Mouse (Mus musculus): Measurements from ENCODE around the gene Slc25a19. TPM values are rescaled to one million over a fixed set of nuclear protein-coding genes. Genes with fewer than 3 reads are reported as not detected.
A peak's percentile ranks its signal among the peaks of the same experiment; 100 is the strongest.

Slc25a19 gene
- polyA plus RNA-seq, 1 experiment from 2014 or later: 23.8 TPM

GRCm38 (mm10) chr11:115629734-115630531 lies 1.8 kb upstream of the Slc25a19 start:
- 88% methylated on average over 13 of the region's 13 CpGs for whole genome bisulfite sequencing
- no peak overlapping the region for H3K4me2 ChIP-seq (replicated peaks)
- no peak overlapping the region for H3K27ac ChIP-seq
- H3K36me3 ChIP-seq: 0 out of 2 replicates have a peak, but pooled peaks cover 3% of the 10 kb centered on the region
- H3K9me3 ChIP-seq: no peaks in the 10 kb centered on the region
- peaks cover 12% of the 10 kb centered on the region; the same call in 1 of the 2 replicates for H3K4me1 ChIP-seq
- H3K27me3 ChIP-seq: no peaks in the 10 kb centered on the region
- H3K9ac ChIP-seq: no peak overlapping the region
- H3K4me3 ChIP-seq: no peak overlapping the region
- no peak for ATAC-seq (ENCODE audit: insufficient number of reproducible peaks, insufficient read depth, low FRiP score, low TSS enrichment)

GRCm38 (mm10) chr11:115628465-115629101 lies 488 bp upstream of the Slc25a19 start:
- 54% methylated on average over 13 of the region's 13 CpGs for WGBS
- H3K36me3 ChIP-seq: 0 out of 2 replicates have a peak, but pooled peaks cover 5% of the 10 kb centered on the region
- H3K4me3 ChIP-seq: peak overlapping the region; percentile 74
- no peaks in the 10 kb centered on the region for H3K27me3 ChIP-seq
- 0 out of 2 replicates have a peak, but pooled peaks have one; percentile 17 for ATAC-seq (ENCODE audit: insufficient number of reproducible peaks, insufficient read depth, low FRiP score, low TSS enrichment)
- peak overlapping the region; percentile 32; the same call in 1 of the 2 replicates for H3K9ac ChIP-seq
- H3K4me1 ChIP-seq: peaks cover 9% of the 10 kb centered on the region; the same call in 1 of the 2 replicates
- no peak overlapping the region for H3K27ac ChIP-seq
- no peaks in the 10 kb centered on the region for H3K9me3 ChIP-seq
- peak overlapping the region; percentile 45 for H3K4me2 ChIP-seq (replicated peaks)

GRCm38 (mm10) chr11:115626824-115627616 lies 1.1 kb downstream of the Slc25a19 start:
- Histone ChIP-seq H3K4me1 (peaks cover 9% of the 10 kb centered on the region; the same call in 1 of the 2 replicates), H3K9me3 (no peaks in the 10 kb centered on the region), H3K4me3 (peak overlapping the region; percentile 74), H3K36me3 (peaks cover 19% of the 10 kb centered on the region), H3K9ac (peak overlapping the region; percentile 74; the same call in 1 of the 2 replicates), H3K4me2 (replicated peaks) (peak overlapping the region; percentile 92), H3K27ac (no peak overlapping the region), H3K27me3 (no peaks in the 10 kb centered on the region)
- WGBS: 51% methylated on average over 11 of the region's 11 CpGs
- ATAC-seq (ENCODE audit: insufficient number of reproducible peaks, insufficient read depth, low FRiP score, low TSS enrichment): no peak

- no peak overlapping the region for H3K4me3 ChIP-seq
- H3K36me3 ChIP-seq: peaks cover 30% of the 10 kb centered on the region
- no peak for ATAC-seq (ENCODE audit: insufficient number of reproducible peaks, insufficient read depth, low FRiP score, low TSS enrichment)
- H3K9ac ChIP-seq: no peak overlapping the region
- WGBS: 81% methylated on average over 9 of the region's 9 CpGs
- peaks cover 9% of the 10 kb centered on the region; the same call in 1 of the 2 replicates for H3K4me1 ChIP-seq
- H3K9me3 ChIP-seq: no peaks in the 10 kb centered on the region
- no peak overlapping the region for H3K4me2 ChIP-seq (replicated peaks)
- no peaks in the 10 kb centered on the region for H3K27me3 ChIP-seq
- no peak overlapping the region for H3K27ac ChIP-seq
These were observed 2.2 kb downstream of the Slc25a19 start for GRCm38 (mm10) chr11:115625877-115626276.

GRCm38 (mm10) chr11:115623487-115624070 lies 4.5 kb downstream of the Slc25a19 start:
- H3K4me3 ChIP-seq: no peak overlapping the region
- H3K4me2 ChIP-seq (replicated peaks): no peak overlapping the region
- H3K27me3 ChIP-seq: no peaks in the 10 kb centered on the region
- H3K9ac ChIP-seq: no peak overlapping the region
- peaks cover 9% of the 10 kb centered on the region; the same call in 1 of the 2 replicates for H3K4me1 ChIP-seq
- no peak for ATAC-seq (ENCODE audit: insufficient number of reproducible peaks, insufficient read depth, low FRiP score, low TSS enrichment)
- peaks cover 43% of the 10 kb centered on the region for H3K36me3 ChIP-seq
- no peaks in the 10 kb centered on the region for H3K9me3 ChIP-seq
- no peak overlapping the region for H3K27ac ChIP-seq
- WGBS: 72% methylated on average over 9 of the region's 9 CpGs

- no peak for ATAC-seq (ENCODE audit: insufficient number of reproducible peaks, insufficient read depth, low FRiP score, low TSS enrichment)
These were observed 8.1 kb downstream of the Slc25a19 start for GRCm38 (mm10) chr11:115619949-115620348.

GRCm38 (mm10) chr11:115618732-115619516 lies 9.2 kb downstream of the Slc25a19 start:
- no peak for ATAC-seq (ENCODE audit: insufficient number of reproducible peaks, insufficient read depth, low FRiP score, low TSS enrichment)
- no peak overlapping the region for H3K27ac ChIP-seq
- no peaks in the 10 kb centered on the region for H3K9me3 ChIP-seq
- no peaks in the 10 kb centered on the region for H3K4me1 ChIP-seq
- no peaks in the 10 kb centered on the region for H3K27me3 ChIP-seq
- H3K4me2 ChIP-seq (replicated peaks): no peak overlapping the region
- 85% methylated on average over 16 of the region's 16 CpGs for WGBS
- H3K9ac ChIP-seq: no peak overlapping the region
- H3K36me3 ChIP-seq: peaks cover 56% of the 10 kb centered on the region
- no peak overlapping the region for H3K4me3 ChIP-seq

More at GRCm38 (mm10) chr11:115619949-115620348, 8.1 kb downstream of the Slc25a19 start:
- Histone ChIP-seq H3K4me2 (replicated peaks) (no peak overlapping the region), H3K4me1 (no peaks in the 10 kb centered on the region), H3K27me3 (no peaks in the 10 kb centered on the region), H3K27ac (no peak overlapping the region), H3K9ac (no peak overlapping the region), H3K4me3 (no peak overlapping the region), H3K9me3 (no peaks in the 10 kb centered on the region), H3K36me3 (peaks cover 51% of the 10 kb centered on the region)
- WGBS: 93% methylated on average over 7 of the region's 7 CpGs

- Histone ChIP-seq H3K4me1 (peaks cover 4% of the 10 kb centered on the region; the same call in 1 of the 2 replicates), H3K27me3 (no peaks in the 10 kb centered on the region), H3K36me3 (peaks cover 50% of the 10 kb centered on the region), H3K4me3 (no peak overlapping the region), H3K4me2 (replicated peaks) (no peak overlapping the region), H3K27ac (no peak overlapping the region), H3K9ac (no peak overlapping the region), H3K9me3 (no peaks in the 10 kb centered on the region)
- ATAC-seq (ENCODE audit: insufficient number of reproducible peaks, insufficient read depth, low FRiP score, low TSS enrichment): no peak
- 82% methylated on average over 2 of the region's 2 CpGs for WGBS
These were observed 10.1 kb downstream of the Slc25a19 start for GRCm38 (mm10) chr11:115618001-115618400.

GRCm38 (mm10) chr11:115616893-115617292 lies 11.2 kb downstream of the Slc25a19 start:
- no peak overlapping the region for H3K4me3 ChIP-seq
- H3K27me3 ChIP-seq: no peaks in the 10 kb centered on the region
- WGBS: 82% methylated on average over 6 of the region's 6 CpGs
- H3K36me3 ChIP-seq: peaks cover 39% of the 10 kb centered on the region
- no peak overlapping the region for H3K4me2 ChIP-seq (replicated peaks)
- ATAC-seq (ENCODE audit: insufficient number of reproducible peaks, insufficient read depth, low FRiP score, low TSS enrichment): no peak
- no peak overlapping the region for H3K9ac ChIP-seq
- H3K9me3 ChIP-seq: no peaks in the 10 kb centered on the region
- H3K4me1 ChIP-seq: peaks cover 6% of the 10 kb centered on the region
- H3K27ac ChIP-seq: no peak overlapping the region

- WGBS: 84% methylated on average over 7 of the region's 7 CpGs
- Histone ChIP-seq H3K4me3 (no peak overlapping the region), H3K27ac (no peak overlapping the region), H3K4me2 (replicated peaks) (no peak overlapping the region), H3K27me3 (no peaks in the 10 kb centered on the region), H3K4me1 (peaks cover 11% of the 10 kb centered on the region), H3K36me3 (peaks cover 34% of the 10 kb centered on the region), H3K9ac (no peak overlapping the region), H3K9me3 (no peaks in the 10 kb centered on the region)
- ATAC-seq (ENCODE audit: insufficient number of reproducible peaks, insufficient read depth, low FRiP score, low TSS enrichment): no peak
These were observed 11.7 kb downstream of the Slc25a19 start for GRCm38 (mm10) chr11:115616371-115616770.
